Mouse (Mus musculus) MEL (cell line): Measurements from ENCODE around the gene Vgll4. TPM values are rescaled to one million over a fixed set of nuclear protein-coding genes. Genes with fewer than 3 reads are reported as not detected.

Experiments used
- DNase-seq: peaks from one replicate; pipeline ENCODE4 v3.0.0; 2011; ENCODE audit warnings: low read depth, low spot score
- H3K27ac ChIP-seq: 2 replicates; pipeline ENCODE4 v1.5.1; 2012; ENCODE audit warnings: low read depth, mild to moderate bottlenecking, control low read depth, low read length, moderate library complexity; ENCODE audit not compliant: control insufficient read depth
- H3K27me3 ChIP-seq, 2 experiments: fragments of 150-350 bp in 1 of 2; sonication (generic) in 1 of 2; 2 replicates each; pipeline ENCODE4 v1.6.1; 2012; ENCODE audit warnings: low read length in 2 of 2, mild to moderate bottlenecking in 2 of 2, improper control_type of control experiment in 1 of 2, moderate library complexity in 1 of 2; ENCODE audit not compliant: insufficient read depth in 2 of 2, control insufficient read depth in 1 of 2
- H3K36me3 ChIP-seq, 2 experiments: 2 replicates each; pipeline ENCODE4 v1.6.1; 2012 to 2014; ENCODE audit warnings: low read length in 2 of 2, improper control_type of control experiment in 1 of 2, inconsistent platforms in 1 of 2, mild to moderate bottlenecking in 1 of 2; ENCODE audit not compliant: insufficient read depth in 2 of 2, control insufficient read depth in 1 of 2
- H3K4me1 ChIP-seq, 2 experiments: fragments of 150-350 bp in 1 of 2; sonication (generic) in 1 of 2; 2 replicates each; pipeline ENCODE4 v1.6.1; 2012; ENCODE audit warnings: low read length in 2 of 2, improper control_type of control experiment in 1 of 2, mild to moderate bottlenecking in 1 of 2; ENCODE audit not compliant: insufficient read depth in 2 of 2, control insufficient read depth in 1 of 2
- H3K4me3 ChIP-seq, 2 experiments: fragments of 150-350 bp in 1 of 2; sonication (generic) in 1 of 2; 2 replicates each; pipeline ENCODE4 v1.5.1; 2012; ENCODE audit warnings: low read depth in 2 of 2, low read length in 2 of 2, mild to moderate bottlenecking in 2 of 2, moderate library complexity in 2 of 2, control low read depth in 1 of 2, improper control_type of control experiment in 1 of 2; ENCODE audit not compliant: control insufficient read depth in 1 of 2, insufficient read depth in 1 of 2
- H3K79me2 ChIP-seq: 2 replicates; pipeline ENCODE4 v1.6.1; 2012; ENCODE audit warnings: mild to moderate bottlenecking, low read length, moderate library complexity; ENCODE audit not compliant: control insufficient read depth, poor library complexity, insufficient read depth
- H3K9ac ChIP-seq: 2 replicates; pipeline ENCODE4 v1.6.1; 2012; ENCODE audit warnings: low read depth, mild to moderate bottlenecking, control low read depth, low read length, moderate library complexity; ENCODE audit not compliant: control insufficient read depth, poor library complexity, severe bottlenecking
- H3K9me3 ChIP-seq: fragments of 150-350 bp; sonication (generic); replicated peaks from 2 replicates; pipeline ENCODE4 v1.6.1; 2012; ENCODE audit warnings: mild to moderate bottlenecking, low read length, improper control_type of control experiment, moderate library complexity; ENCODE audit not compliant: insufficient read depth
- CHD1 ChIP-seq: IDR thresholded peaks from 2 replicates; pipeline ENCODE4 v1.6.1; 2012; ENCODE audit warnings: low read depth, mild to moderate bottlenecking, inconsistent platforms, low read length, improper control_type of control experiment
- E2F4 ChIP-seq: IDR thresholded peaks from 2 replicates; pipeline ENCODE4 v1.6.1; 2011; ENCODE audit warnings: low read depth, low read length, improper control_type of control experiment, borderline replicate concordance
- ELF1 ChIP-seq: IDR thresholded peaks from 2 replicates; pipeline ENCODE4 v1.6.1; 2014; ENCODE audit warnings: low read depth, mild to moderate bottlenecking, inconsistent platforms, low read length, improper control_type of control experiment, moderate library complexity
- ETS1 ChIP-seq: IDR thresholded peaks from 2 replicates; pipeline ENCODE4 v1.6.1; 2012; ENCODE audit warnings: low read depth, mild to moderate bottlenecking, inconsistent platforms, low read length, improper control_type of control experiment, moderate library complexity
- GABPA ChIP-seq: IDR thresholded peaks from 2 replicates; pipeline ENCODE4 v1.6.1; 2012; ENCODE audit warnings: low read depth, mild to moderate bottlenecking, inconsistent platforms, low read length, improper control_type of control experiment, moderate library complexity
- GATA1 ChIP-seq: IDR thresholded peaks from 2 replicates; pipeline ENCODE4 v1.6.1; 2011; ENCODE audit warnings: low read depth, low read length, improper control_type of control experiment
- HCFC1 ChIP-seq: IDR thresholded peaks from 2 replicates; pipeline ENCODE4 v1.6.1; 2012; ENCODE audit warnings: low read depth, mild to moderate bottlenecking, inconsistent platforms, low read length, improper control_type of control experiment, moderate library complexity
- KAT2A ChIP-seq: conservative IDR thresholded peaks from 2 replicates; pipeline ENCODE4 v1.6.1; 2012; ENCODE audit warnings: low read depth, low read length, improper control_type of control experiment, inconsistent platforms
- MAZ ChIP-seq: IDR thresholded peaks from 2 replicates; pipeline ENCODE4 v1.6.1; 2012; ENCODE audit warnings: low read depth, mild to moderate bottlenecking, inconsistent platforms, low read length, improper control_type of control experiment
- MXI1 ChIP-seq: IDR thresholded peaks from 2 replicates; pipeline ENCODE4 v1.6.1; 2011; ENCODE audit warnings: mild to moderate bottlenecking, low read depth, low read length, improper control_type of control experiment
- MYC ChIP-seq: IDR thresholded peaks from 2 replicates; pipeline ENCODE4 v1.6.1; 2011; ENCODE audit warnings: low read depth, mild to moderate bottlenecking, low read length, improper control_type of control experiment, moderate library complexity
- NELFE ChIP-seq: IDR thresholded peaks from 2 replicates; pipeline ENCODE4 v1.6.1; 2011; ENCODE audit warnings: low read depth, low read length, improper control_type of control experiment
- NRF1 ChIP-seq: IDR thresholded peaks from 2 replicates; pipeline ENCODE4 v1.6.1; 2014; ENCODE audit warnings: low read depth, mild to moderate bottlenecking, inconsistent platforms, low read length, improper control_type of control experiment, moderate library complexity; ENCODE audit not compliant: poor library complexity, insufficient read depth, severe bottlenecking
- POLR2A ChIP-seq, 2 experiments: IDR thresholded peaks; 2 replicates each; pipeline ENCODE4 v1.6.1; 2011 to 2012; ENCODE audit warnings: low read length in 2 of 2, mild to moderate bottlenecking in 2 of 2, control low read depth in 1 of 2, improper control_type of control experiment in 1 of 2, low read depth in 1 of 2, moderate library complexity in 1 of 2; ENCODE audit not compliant: control insufficient read depth in 1 of 2, insufficient read depth in 1 of 2, poor library complexity in 1 of 2
- POLR2AphosphoS2 ChIP-seq: IDR thresholded peaks from 2 replicates; pipeline ENCODE4 v1.6.1; 2011; ENCODE audit warnings: low read length, improper control_type of control experiment
- POLR2AphosphoS5 ChIP-seq: IDR thresholded peaks from 2 replicates; pipeline ENCODE4 v1.6.1; 2012; ENCODE audit warnings: low read depth, borderline replicate concordance, mild to moderate bottlenecking, inconsistent platforms, low read length, moderate library complexity, mixed read lengths
- SMC3 ChIP-seq: IDR thresholded peaks from 2 replicates; pipeline ENCODE4 v1.6.1; 2011; ENCODE audit warnings: low read depth, low read length, improper control_type of control experiment
- TBP ChIP-seq: IDR thresholded peaks from 2 replicates; pipeline ENCODE4 v1.8.0; 2011; ENCODE audit warnings: low read depth, low read length, improper control_type of control experiment
- ZKSCAN1 ChIP-seq: IDR thresholded peaks from 2 replicates; pipeline ENCODE4 v1.6.1; 2012; ENCODE audit warnings: low read depth, mild to moderate bottlenecking, inconsistent platforms, low read length, improper control_type of control experiment, moderate library complexity
- polyA plus RNA-seq, 2 experiments: library from polyadenylated mRNA; stranded (reverse) in 1 of 2; unstranded in 1 of 2; fragments of >175 nt in 1 of 2; fragments of >200 nt in 1 of 2; gene quantifications; 2 replicates each; pipeline versions ENCODE4 v1.2.1 to v1.2.4; 2012; ENCODE audit warnings: low replicate concordance in 2 of 2, low read depth in 1 of 2; ENCODE audit not compliant: insufficient read length in 2 of 2, insufficient read depth in 1 of 2, missing spikeins in 1 of 2
- total RNA-seq: library from RNA; depleted of rRNA; stranded (reverse); fragments of 300-350 nt; gene quantifications from 2 replicates; pipeline ENCODE4 v1.2.3, GENCODE M21; 2012; rRNA removed

Vgll4 gene
- total and polyA plus RNA-seq, 3 experiments = 18.1 to 21.5 TPM; not detected in 1

GRCm38 (mm10) chr6:114812322-114812721 is 157.5 kb downstream of the Vgll4 start:
- no peak overlapping the region for H3K27ac ChIP-seq

More at GRCm38 (mm10) chr6:114812322-114812721, 157.5 kb downstream of the Vgll4 start:
- no peaks in the 10 kb centered on the region for H3K27me3 ChIP-seq
- no peak for DNase-seq
- no peaks in the 10 kb centered on the region for H3K9me3 ChIP-seq
- H3K4me1 ChIP-seq = peaks cover 0 to 9% of the 10 kb centered on the region in 2 experiments; a peak in 2 of 4 replicates
- no peak for TF ChIP-seq POLR2AphosphoS5
- no peak for TF ChIP-seq TBP
- no peak for TF ChIP-seq CHD1
- TF ChIP-seq MXI1 = no peak
- no peak for TF ChIP-seq POLR2A (IDR thresholded peaks at IDR 0.05; ENCODE audit: control insufficient read depth in 1 of 2, insufficient read depth in 1 of 2, low read depth in 1 of 2, low read length in 2 of 2, poor library complexity in 1 of 2)
- TF ChIP-seq SMC3 = no peak
- no peak for TF ChIP-seq NRF1
- TF ChIP-seq POLR2AphosphoS2 = no peak
- TF ChIP-seq ETS1 = no peak
- TF ChIP-seq GATA1 = no peak
- no peak for TF ChIP-seq MAZ
- TF ChIP-seq ZKSCAN1 = no peak
- TF ChIP-seq ELF1 = no peak
- TF ChIP-seq KAT2A = no peak
- no peak for TF ChIP-seq NELFE
- TF ChIP-seq MYC = no peak
- TF ChIP-seq E2F4 = no peak
- TF ChIP-seq GABPA = no peak
- TF ChIP-seq HCFC1 = no peak
- no peak overlapping the region for H3K9ac ChIP-seq
- no peaks in the 10 kb centered on the region for H3K79me2 ChIP-seq
- no peak overlapping the region for H3K4me3 ChIP-seq
- H3K36me3 ChIP-seq = peaks cover 0 to 6% of the 10 kb centered on the region in 2 experiments; a peak in 2 of 4 replicates

Other genes with a start within 250 kb of the Vgll4 start
- gene Tamm41, start 67.9 kb upstream of the Vgll4 start, total RNA-seq = 63.5 and 80.5 TPM in 2 replicates
- 10 to 100 TPM in 1 of 2 experiments, not detected in 1; 87.4 TPM for gene Tamm41, start 67.9 kb upstream of the Vgll4 start, polyA plus RNA-seq
- gene Syn2, start 164.9 kb upstream of the Vgll4 start, total RNA-seq = not detected in 2 replicates
- gene Syn2, start 164.9 kb upstream of the Vgll4 start, polyA plus RNA-seq = not detected